7 mouse cellular contexts compared by ENCODE assay signal in genomic region chr11:18871170-18872081, GRCm38 (mm10).
DNase-seq lines count a peak whose midpoint lies in the region; ATAC-seq lines count a peak whose summit lies in the region.

No protein-coding gene starts in this region.

- DNase-seq in Muller cell, postnatal 12 days (ENCODE audit: inconsistent ontology term) = peak; percentile 78
- DNase-seq in adrenal gland, postnatal 14 days = peak; percentile 72
- peak; percentile 31 for DNase-seq in right cerebral cortex, postnatal 4 days
- DNase-seq in layer of hippocampus, adult 11-12 months (ENCODE audit: low spot score) = no peak

- no peak for ATAC-seq in embryonic facial prominence, embryonic 15.5 days (ENCODE audit: insufficient number of reproducible peaks, low FRiP score, low TSS enrichment, low read depth)
- ATAC-seq in hindbrain, embryonic 16.5 days = peak; percentile 53
- peak; percentile 49 for ATAC-seq in lung, embryonic 16.5 days (ENCODE audit: low read depth)

- H3K27ac ChIP-seq in embryonic facial prominence, embryonic 15.5 days (replicated peaks) = no peak overlapping the region
- peak overlapping the region; percentile 85 for H3K27ac ChIP-seq in hindbrain, embryonic 16.5 days (ENCODE audit: low read depth, low read length)
- peak overlapping the region; percentile 82 for H3K27ac ChIP-seq in lung, embryonic 16.5 days (ENCODE audit: low read length)

- under 1% methylated on average over 58 of the region's 58 CpGs for WGBS in embryonic facial prominence, embryonic 15.5 days
- under 1% methylated on average over 57 of the region's 58 CpGs for WGBS in hindbrain, embryonic 16.5 days
- under 1% methylated on average over 58 of the region's 58 CpGs for WGBS in lung, embryonic 16.5 days

- H3K9ac ChIP-seq in embryonic facial prominence, embryonic 15.5 days = peak overlapping the region; percentile 10
- H3K9ac ChIP-seq in hindbrain, embryonic 16.5 days (ENCODE audit: low read depth, low read length) = peak overlapping the region; percentile 74
- peak overlapping the region; percentile 84 for H3K9ac ChIP-seq in lung, embryonic 16.5 days (ENCODE audit: low read length)

- H3K36me3 ChIP-seq in embryonic facial prominence, embryonic 15.5 days = no peaks in the 10 kb centered on the region
- no peaks in the 10 kb centered on the region for H3K36me3 ChIP-seq in hindbrain, embryonic 16.5 days (ENCODE audit: control insufficient read depth, insufficient read depth, low read length)
- no peaks in the 10 kb centered on the region for H3K36me3 ChIP-seq in lung, embryonic 16.5 days (ENCODE audit: control insufficient read depth, insufficient read depth, low read length)

- H3K4me2 ChIP-seq in embryonic facial prominence, embryonic 15.5 days (replicated peaks) = peak overlapping the region; percentile 75
- peak overlapping the region; percentile 84 for H3K4me2 ChIP-seq in hindbrain, embryonic 16.5 days (ENCODE audit: low read length)
- peak overlapping the region; percentile 84 for H3K4me2 ChIP-seq in lung, embryonic 16.5 days (ENCODE audit: low read depth, low read length)

- H3K4me3 ChIP-seq in embryonic facial prominence, embryonic 15.5 days (replicated peaks) = peak overlapping the region; percentile 40
- peak overlapping the region; percentile 48 for H3K4me3 ChIP-seq in hindbrain, embryonic 16.5 days (ENCODE audit: low read length)
- peak overlapping the region; percentile 57 for H3K4me3 ChIP-seq in lung, embryonic 16.5 days (ENCODE audit: low read length)

- peaks cover 49% of the 10 kb centered on the region for H3K27me3 ChIP-seq in embryonic facial prominence, embryonic 15.5 days
- H3K27me3 ChIP-seq in hindbrain, embryonic 16.5 days (replicated peaks; ENCODE audit: control insufficient read depth, insufficient read depth, low read length) = no peaks in the 10 kb centered on the region
- peaks cover 11% of the 10 kb centered on the region for H3K27me3 ChIP-seq in lung, embryonic 16.5 days (ENCODE audit: control insufficient read depth, insufficient read depth, low read depth, low read length)

- H3K9me3 ChIP-seq in embryonic facial prominence, embryonic 15.5 days (replicated peaks) = no peaks in the 10 kb centered on the region
- no peaks in the 10 kb centered on the region for H3K9me3 ChIP-seq in hindbrain, embryonic 16.5 days (ENCODE audit: control insufficient read depth, low read length)
- H3K9me3 ChIP-seq in lung, embryonic 16.5 days (ENCODE audit: control insufficient read depth, low read length) = no peaks in the 10 kb centered on the region

- peaks cover 35% of the 10 kb centered on the region for H3K4me1 ChIP-seq in embryonic facial prominence, embryonic 15.5 days
- peaks cover 22% of the 10 kb centered on the region for H3K4me1 ChIP-seq in hindbrain, embryonic 16.5 days (ENCODE audit: control insufficient read depth, insufficient read depth, low read depth, low read length)
- peaks cover 11% of the 10 kb centered on the region for H3K4me1 ChIP-seq in lung, embryonic 16.5 days (replicated peaks; ENCODE audit: control insufficient read depth, insufficient read depth, low read length)

Comparison
In these comparisons a context has a peak if more than half of its experiments do, and no peak if none do; other contexts are left out.
1. H3K9ac ChIP-seq: peak in every context shown above with its lines; median percentile 84 in lung, embryonic 16.5 days; 74 in hindbrain, embryonic 16.5 days; 10 in embryonic facial prominence, embryonic 15.5 days.